Mouse (Mus musculus) cerebellum, postnatal 36 days (tissue): Measurements from ENCODE around the gene Slc23a4.

Experiments
- DNase-seq, 2 experiments: peaks; one replicate each; pipeline ENCODE4 v3.0.0; 2021 to 2022; ENCODE audit warnings: mixed read lengths in 2 of 2

Slc23a4 gene

GRCm38 (mm10) chr6:34910371-34911219, 77.6 kb downstream of the Slc23a4 start, which contains the start of gene Wdr91:
TSS of gene Wdr91 (minus strand) at chr6:34910876.
- DNase-seq, result peak; percentile 93

GRCm38 (mm10) chr6:34909631-34910345, 78.4 kb downstream of the Slc23a4 start:
- no peak for DNase-seq

GRCm38 (mm10) chr6:34907696-34908260, 80.4 kb downstream of the Slc23a4 start:
- no peak for DNase-seq

GRCm38 (mm10) chr6:34907121-34907614, 81.0 kb downstream of the Slc23a4 start:
- DNase-seq, result no peak

GRCm38 (mm10) chr6:34906661-34907060, 81.5 kb downstream of the Slc23a4 start:
- no peak for DNase-seq

GRCm38 (mm10) chr6:34906125-34906524, 82.1 kb downstream of the Slc23a4 start:
- no peak for DNase-seq

GRCm38 (mm10) chr6:34904361-34904760, 83.8 kb downstream of the Slc23a4 start:
- DNase-seq, result no peak

- DNase-seq, result no peak
Observed at GRCm38 (mm10) chr6:34903851-34904250, 84.4 kb downstream of the Slc23a4 start.

- no peak for DNase-seq
Observed at GRCm38 (mm10) chr6:34903441-34903840, 84.8 kb downstream of the Slc23a4 start.

- DNase-seq, result no peak
Observed at GRCm38 (mm10) chr6:34902578-34902977, 85.6 kb downstream of the Slc23a4 start.

- DNase-seq, result no peak
Observed at GRCm38 (mm10) chr6:34901911-34902444, 86.2 kb downstream of the Slc23a4 start.

- peak; percentile 54 for DNase-seq
Observed at GRCm38 (mm10) chr6:34900990-34901389, 87.2 kb downstream of the Slc23a4 start.

GRCm38 (mm10) chr6:34899127-34899526, 89.1 kb downstream of the Slc23a4 start:
- no peak for DNase-seq

- DNase-seq, result no peak
Observed at GRCm38 (mm10) chr6:34896168-34896780, 91.9 kb downstream of the Slc23a4 start.

- peak in 1 of 2 experiments; percentile 29 for DNase-seq
Observed at GRCm38 (mm10) chr6:34895569-34895968, 92.6 kb downstream of the Slc23a4 start.
